In the genomic region with DNA sequence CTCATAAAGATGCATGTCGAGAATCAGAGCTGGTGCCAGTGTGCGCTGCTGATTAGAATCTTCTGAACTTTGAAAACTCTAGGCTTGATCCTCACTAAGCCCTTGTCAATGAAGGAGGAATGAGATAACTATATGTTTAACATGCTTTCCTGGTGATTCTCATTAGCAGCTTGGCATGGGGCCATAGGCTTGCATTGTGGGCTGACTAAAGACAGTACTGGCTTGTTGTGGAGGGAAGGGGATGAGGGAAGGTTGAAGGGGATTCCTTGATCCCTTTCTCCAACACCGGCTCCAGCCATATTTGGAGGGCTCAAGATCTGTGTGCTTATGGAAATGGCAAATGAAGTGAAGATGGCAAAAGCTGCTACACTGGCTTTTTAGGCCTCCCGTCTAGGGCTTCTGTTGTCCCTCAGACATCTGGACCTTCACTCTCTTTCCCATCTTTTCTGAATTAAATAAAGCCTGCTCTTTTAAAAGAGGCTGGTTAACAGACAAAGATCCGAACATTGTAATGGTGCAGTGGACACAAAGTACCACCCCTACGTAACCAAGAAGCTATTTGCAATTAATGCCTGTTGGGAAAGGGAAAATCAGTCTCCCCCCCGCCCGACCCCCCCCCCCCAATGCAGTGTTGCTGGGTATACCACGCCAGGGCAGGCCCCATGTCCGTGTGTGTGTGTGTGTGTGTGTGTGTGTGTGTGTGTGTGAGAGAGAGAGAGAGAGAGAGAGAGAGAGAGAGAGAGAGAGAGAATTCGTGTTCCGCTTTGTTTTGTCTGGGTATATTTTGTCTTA, we compare ENCODE assay signal across 9 mouse cellular contexts.
DNase-seq lines count a peak whose midpoint lies in the region; ATAC-seq and TF ChIP-seq lines count a peak whose summit lies in the region.
"Had no signal": no experiment of that assay in that cellular context is flagged by ENCODE, and none has a peak within 500 bp of the region (broad histone marks: within the 10 kb centered on the region; RNA-seq: fewer than 3 reads in every experiment).

No protein-coding gene starts in this region.

- no peak for DNase-seq in liver, embryonic 11.5 days (ENCODE audit: low spot score)
- DNase-seq in liver, result no peak
- no peak for DNase-seq in limb, embryonic 14.5 days (ENCODE audit: low spot score)
- DNase-seq in retina, postnatal 1 day, result peak; percentile 78
- DNase-seq in adrenal gland, adult 18-20 months (ENCODE audit: low spot score in 2 of 2), result no peak
- DNase-seq in kidney, adult 9 months, result no peak

- no peak for TF ChIP-seq POLR2A in limb, embryonic 14.5 days (IDR thresholded peaks at IDR 0.05; ENCODE audit: borderline replicate concordance, extremely low read depth, insufficient read depth, insufficient read length)

- no peak overlapping the region for H3K27ac ChIP-seq in liver, embryonic 11.5 days (ENCODE audit: low read depth, low read length)
- H3K27ac ChIP-seq in forebrain, embryonic 15.5 days (replicated peaks), result peak overlapping the region; percentile 90
- H3K27ac ChIP-seq in limb, embryonic 14.5 days (replicated peaks; ENCODE audit: low read depth, low read length), result no peak overlapping the region
- H3K27ac ChIP-seq: macrophage had no signal

- H3K9ac ChIP-seq in liver, embryonic 11.5 days (ENCODE audit: low read depth, low read length), result no peak overlapping the region
- H3K9ac ChIP-seq in forebrain, embryonic 15.5 days (replicated peaks), result no peak overlapping the region
- H3K9ac ChIP-seq in limb, embryonic 14.5 days (ENCODE audit: low read depth, low read length, severe bottlenecking), result no peak overlapping the region

- WGBS in liver, embryonic 11.5 days, result 56% methylated on average over 9 of the region's 12 CpGs
- WGBS in forebrain, embryonic 15.5 days, result 27% methylated on average over 8 of the region's 12 CpGs
- WGBS in limb, embryonic 14.5 days, result 40% methylated on average over 12 of the region's 12 CpGs

- no peaks in the 10 kb centered on the region for H3K27me3 ChIP-seq in liver, embryonic 11.5 days (replicated peaks; ENCODE audit: control insufficient read depth, insufficient read depth, low read length)
- no peaks in the 10 kb centered on the region for H3K27me3 ChIP-seq in forebrain, embryonic 15.5 days
- no peaks in the 10 kb centered on the region for H3K27me3 ChIP-seq in limb, embryonic 14.5 days (ENCODE audit: control insufficient read depth, insufficient read depth, low read length)

- no peaks in the 10 kb centered on the region for H3K36me3 ChIP-seq in liver, embryonic 11.5 days (ENCODE audit: control insufficient read depth, insufficient read depth, low read length)
- H3K36me3 ChIP-seq in forebrain, embryonic 15.5 days, result no peaks in the 10 kb centered on the region
- no peaks in the 10 kb centered on the region for H3K36me3 ChIP-seq in limb, embryonic 14.5 days (ENCODE audit: control insufficient read depth, insufficient read depth, low read length)

- ATAC-seq in liver, embryonic 11.5 days (replicated peaks; ENCODE audit: low FRiP score), result no peak
- peak; percentile 33; the same call in 1 of the 2 replicates for ATAC-seq in forebrain, embryonic 15.5 days (replicated peaks)
- no peak for ATAC-seq in limb, embryonic 14.5 days (ENCODE audit: low FRiP score, low read depth)
- ATAC-seq: Patski had no signal

- no peaks in the 10 kb centered on the region for H3K4me1 ChIP-seq in liver, embryonic 11.5 days (replicated peaks; ENCODE audit: control insufficient read depth, insufficient read depth, low read length)
- H3K4me1 ChIP-seq in forebrain, embryonic 15.5 days, result peaks cover 13% of the 10 kb centered on the region
- no peaks in the 10 kb centered on the region for H3K4me1 ChIP-seq in limb, embryonic 14.5 days (ENCODE audit: control insufficient read depth, insufficient read depth, low read length)

- H3K4me2 ChIP-seq in liver, embryonic 11.5 days, result peak overlapping the region; percentile 47
- peak overlapping the region; percentile 36; the same call in 1 of the 2 replicates for H3K4me2 ChIP-seq in forebrain, embryonic 15.5 days (replicated peaks)
- H3K4me2 ChIP-seq in limb, embryonic 14.5 days (replicated peaks; ENCODE audit: low read depth, low read length, severe bottlenecking), result peak overlapping the region; percentile 49; the same call in 1 of the 2 replicates

- no peaks in the 10 kb centered on the region for H3K9me3 ChIP-seq in liver, embryonic 11.5 days (ENCODE audit: control insufficient read depth, low read length)
- H3K9me3 ChIP-seq in forebrain, embryonic 15.5 days, result no peaks in the 10 kb centered on the region
- H3K9me3 ChIP-seq in limb, embryonic 14.5 days (ENCODE audit: control insufficient read depth, low read length), result no peaks in the 10 kb centered on the region

- no peak overlapping the region for H3K4me3 ChIP-seq in liver, embryonic 11.5 days (ENCODE audit: low read depth, low read length)
- 0 out of 2 replicates have a peak overlapping the region, but pooled peaks have one; percentile 21 for H3K4me3 ChIP-seq in forebrain, embryonic 15.5 days
- peak overlapping the region; percentile 26; the same call in 1 of the 2 replicates for H3K4me3 ChIP-seq in limb, embryonic 14.5 days (replicated peaks; ENCODE audit: low read length)
